Mouse (Mus musculus) forebrain, embryonic 10.5 days (tissue): Measurements from ENCODE around the gene Dennd4c. TPM values are rescaled to one million over a fixed set of nuclear protein-coding genes. Genes with fewer than 3 reads are reported as not detected.
A peak's percentile ranks its signal among the peaks of the same experiment; 100 is the strongest.
"Not testable (repeated sequence)": the region's sequence is repeated elsewhere in the genome, so short reads cannot be mapped to it uniquely, and the experiment has no call there.

Experiments
- DNase-seq: peaks from one replicate; pipeline ENCODE4 v3.0.0-alpha.2; 2017; ENCODE audit warnings: low spot score; ENCODE audit errors: extremely low spot score
- H3K27ac ChIP-seq: fragments of 300-500 bp; sonication (generic); 2 replicates; pipeline ENCODE4 v1.5.1; 2016; ENCODE audit warnings: mild to moderate bottlenecking
- H3K27me3 ChIP-seq: fragments of 300-500 bp; sonication (generic); 2 replicates; pipeline ENCODE4 v1.6.1; 2016; ENCODE audit warnings: mild to moderate bottlenecking; ENCODE audit not compliant: poor library complexity, severe bottlenecking
- H3K36me3 ChIP-seq: fragments of 300-500 bp; sonication (generic); replicated peaks from 2 replicates; pipeline ENCODE4 v1.6.1; 2016; ENCODE audit warnings: mild to moderate bottlenecking, moderate library complexity
- H3K4me1 ChIP-seq: fragments of 300-500 bp; sonication (generic); 2 replicates; pipeline ENCODE4 v1.6.1; 2016
- H3K4me3 ChIP-seq: fragments of 300-500 bp; sonication (generic); 2 replicates; pipeline ENCODE4 v1.5.1; 2016; ENCODE audit warnings: mild to moderate bottlenecking, moderate library complexity
- H3K9me3 ChIP-seq: fragments of 300-500 bp; sonication (generic); 2 replicates; pipeline ENCODE4 v1.6.1; 2016; ENCODE audit warnings: mild to moderate bottlenecking, moderate library complexity
- WGBS: fragments of 180-500 bp; shearing (Covaris S2); methylation state at CpG from one replicate; pipeline ENCODE4 v1.1.7; 2016; 5-methylcytosine and 5-hydroxymethylcytosine counted together
- polyA plus RNA-seq: library from polyadenylated mRNA; unstranded; fragments of >200 nt; fragmentation: Nextera tagmentation; extraction: Ambion mirVana; gene quantifications from 2 replicates; pipeline ENCODE4 v1.2.1, GENCODE M21; 2016

Gene Dennd4c
- polyA plus RNA-seq, 1 experiment from 2014 or later, result 6.2 TPM

GRCm38 (mm10) chr4:86831896-86832295, 83.5 kb downstream of the Dennd4c start:
- no peaks in the 10 kb centered on the region for H3K27me3 ChIP-seq
- no peaks in the 10 kb centered on the region for H3K9me3 ChIP-seq
- H3K36me3 ChIP-seq, result peaks cover 70% of the 10 kb centered on the region
- WGBS, result 92% methylated on average over 2 of the region's 2 CpGs
- DNase-seq, result no peak
- no peak overlapping the region for H3K4me3 ChIP-seq
- H3K27ac ChIP-seq, result no peak overlapping the region
- H3K4me1 ChIP-seq, result no peaks in the 10 kb centered on the region

DNA sequence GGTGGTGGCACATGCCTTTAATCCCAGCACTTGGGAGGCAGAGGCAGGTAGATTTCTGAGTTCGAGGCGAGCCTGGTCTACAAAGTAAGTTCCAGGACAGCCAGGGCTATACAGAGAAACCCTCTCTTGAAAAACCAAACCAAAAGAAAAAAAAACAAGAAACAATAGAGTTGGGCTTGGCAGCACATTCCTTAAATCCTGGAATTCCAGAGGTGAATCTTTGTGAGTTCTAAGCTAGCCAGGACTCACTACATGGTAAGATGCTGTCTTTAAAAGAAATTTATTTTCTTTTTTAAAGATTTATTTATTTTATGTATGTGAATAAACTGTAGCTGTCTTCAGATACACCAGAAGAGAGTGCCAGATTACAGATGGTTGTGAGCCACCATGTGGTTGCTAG, 92.8 kb downstream of the Dennd4c start:
- not testable (repeated sequence) for H3K4me3 ChIP-seq, H3K4me1 ChIP-seq, DNase-seq, H3K9me3 ChIP-seq, H3K27ac ChIP-seq, H3K27me3 ChIP-seq
- H3K36me3 ChIP-seq, result peaks cover 71% of the 10 kb centered on the region
- WGBS, result 90% methylated on average over 2 of the region's 2 CpGs

GRCm38 (mm10) chr4:86845384-86845783, 97.0 kb downstream of the Dennd4c start:
- no peaks in the 10 kb centered on the region for H3K4me1 ChIP-seq
- no peak for DNase-seq
- 95% methylated on average over 3 of the region's 3 CpGs for WGBS
- no peaks in the 10 kb centered on the region for H3K27me3 ChIP-seq
- no peak overlapping the region for H3K4me3 ChIP-seq
- H3K36me3 ChIP-seq, result peaks cover 69% of the 10 kb centered on the region
- H3K27ac ChIP-seq, result no peak overlapping the region
- H3K9me3 ChIP-seq, result no peaks in the 10 kb centered on the region

GRCm38 (mm10) chr4:86847246-86847645, 98.9 kb downstream of the Dennd4c start:
- no peaks in the 10 kb centered on the region for H3K27me3 ChIP-seq
- WGBS, result 95% methylated on average over 2 of the region's 2 CpGs
- H3K36me3 ChIP-seq, result peaks cover 65% of the 10 kb centered on the region
- no peak overlapping the region for H3K27ac ChIP-seq
- no peaks in the 10 kb centered on the region for H3K9me3 ChIP-seq
- no peak overlapping the region for H3K4me3 ChIP-seq
- no peaks in the 10 kb centered on the region for H3K4me1 ChIP-seq
- no peak for DNase-seq

GRCm38 (mm10) chr4:86851331-86851730, 103.0 kb downstream of the Dennd4c start:
- no peak for DNase-seq
- Histone ChIP-seq H3K27ac (no peak overlapping the region), H3K4me3 (no peak overlapping the region), H3K9me3 (no peaks in the 10 kb centered on the region), H3K4me1 (peaks cover 8% of the 10 kb centered on the region), H3K27me3 (no peaks in the 10 kb centered on the region), H3K36me3 (peaks cover 76% of the 10 kb centered on the region)
- WGBS, result 86% methylated on average over 2 of the region's 2 CpGs

- H3K27ac ChIP-seq, result no peak overlapping the region
- DNase-seq, result no peak
- no peak overlapping the region for H3K4me3 ChIP-seq
- 81% methylated on average over 3 of the region's 3 CpGs for WGBS
- no peaks in the 10 kb centered on the region for H3K9me3 ChIP-seq
- peaks cover 69% of the 10 kb centered on the region for H3K36me3 ChIP-seq
- no peaks in the 10 kb centered on the region for H3K27me3 ChIP-seq
- H3K4me1 ChIP-seq, result peaks cover 8% of the 10 kb centered on the region
Observed at GRCm38 (mm10) chr4:86852018-86852417, 103.7 kb downstream of the Dennd4c start.

DNA sequence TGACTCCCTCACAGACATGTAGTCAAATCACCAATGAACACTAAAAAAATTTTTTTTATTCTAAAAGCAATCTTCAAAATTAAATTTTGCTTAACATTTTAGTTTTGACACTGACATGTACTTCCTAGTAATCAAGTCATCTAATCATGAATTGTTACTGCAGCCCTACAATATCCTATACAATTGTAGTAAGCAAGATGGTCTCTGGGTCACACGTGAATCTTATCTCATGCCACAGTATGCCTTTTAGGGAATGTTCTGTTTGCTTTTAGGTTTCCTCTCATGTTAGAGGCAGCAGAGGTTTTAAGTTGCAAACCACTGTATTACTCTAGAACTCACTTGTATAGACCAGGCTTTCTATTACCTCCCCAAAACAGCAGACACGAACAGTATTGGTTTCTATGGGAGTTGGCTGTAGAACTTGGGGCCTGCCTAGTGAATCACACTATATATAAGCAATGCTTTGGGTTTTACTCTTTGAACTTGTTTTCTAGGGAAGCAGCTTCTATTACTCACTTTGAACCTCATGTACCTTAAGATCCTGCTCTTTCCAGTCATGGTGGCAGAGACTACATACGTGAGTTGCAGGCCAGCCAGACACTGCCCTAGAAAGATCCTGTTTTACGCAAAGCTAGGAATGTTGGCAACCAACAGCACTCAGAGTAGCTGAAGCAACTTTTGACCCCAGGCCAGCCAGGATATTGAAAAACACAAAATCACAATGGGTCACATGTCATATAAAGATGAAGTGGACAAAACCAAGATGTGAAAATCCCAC, 104.6 kb downstream of the Dennd4c start:
- DNase-seq, result no peak
- peaks cover 59% of the 10 kb centered on the region for H3K36me3 ChIP-seq
- H3K27ac ChIP-seq, result no peak overlapping the region
- H3K9me3 ChIP-seq, result no peaks in the 10 kb centered on the region
- H3K4me3 ChIP-seq, result no peak overlapping the region
- H3K4me1 ChIP-seq, result peaks cover 13% of the 10 kb centered on the region
- H3K27me3 ChIP-seq, result no peaks in the 10 kb centered on the region
- WGBS, result 86% methylated on average over 4 of the region's 4 CpGs

GRCm38 (mm10) chr4:86856304-86857112, 108.2 kb downstream of the Dennd4c start:
- WGBS, result 2% methylated on average over 50 of the region's 50 CpGs
- no peaks in the 10 kb centered on the region for H3K9me3 ChIP-seq
- no peak for DNase-seq

DNA sequence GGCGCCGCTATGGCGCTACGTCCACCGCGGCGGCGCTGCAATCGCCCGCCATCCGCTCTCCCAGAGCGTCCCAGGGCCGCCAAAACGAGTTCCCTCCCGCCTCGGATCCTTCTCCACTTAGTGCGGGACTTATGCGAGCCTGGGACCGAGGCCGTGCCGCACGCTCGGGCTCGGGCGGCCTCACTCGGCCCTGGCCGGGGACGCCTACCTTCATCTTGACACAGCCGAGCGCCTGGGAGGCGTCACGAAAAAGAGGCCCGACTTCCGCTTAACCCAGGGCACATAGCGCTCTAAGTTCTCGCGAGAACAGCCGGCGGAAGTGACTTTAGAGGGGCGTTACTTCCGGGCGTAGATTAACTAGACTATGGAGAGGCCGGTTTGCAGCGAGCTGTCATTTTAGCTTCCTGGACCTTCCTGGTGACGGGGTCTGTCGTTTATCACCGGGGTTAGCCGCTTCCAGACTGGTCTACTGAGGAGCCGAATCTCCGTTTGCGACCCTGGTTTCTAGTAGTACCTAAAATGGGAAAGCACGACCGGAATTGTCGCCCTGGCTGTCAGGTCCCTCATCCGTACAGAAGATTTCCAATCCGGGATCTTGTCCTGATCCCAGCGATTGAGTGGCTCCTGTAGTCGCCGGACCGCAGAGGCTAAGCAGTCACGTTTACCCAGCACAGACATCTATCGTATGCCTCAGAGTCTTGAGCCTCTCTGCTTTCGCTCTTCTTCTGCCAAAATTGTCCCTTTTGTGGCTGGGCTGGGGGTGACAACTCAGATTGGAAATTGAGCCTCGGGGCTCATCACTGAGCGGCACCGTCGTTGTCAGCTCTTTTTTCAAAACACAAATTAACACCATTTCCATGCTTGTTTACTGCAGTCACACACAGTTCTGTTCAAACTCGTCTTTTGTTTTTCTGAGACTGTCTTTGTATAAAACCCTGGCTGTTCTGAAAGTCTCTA, 109.0 kb downstream of the Dennd4c start, which contains the start of gene Rps6:
Rps6 (minus strand) TSS at position 300 of the 957 bp plus-strand sequence.
- under 1% methylated on average over 68 of the region's 68 CpGs for WGBS
- H3K4me1 ChIP-seq, result peaks cover 18% of the 10 kb centered on the region
- H3K4me3 ChIP-seq, result peak within 1 kb of the TSS; percentile 67
- DNase-seq, result peak; percentile 95
- peak within 1 kb of the TSS; percentile 95 for H3K27ac ChIP-seq
- peaks cover 37% of the 10 kb centered on the region for H3K36me3 ChIP-seq
- H3K27me3 ChIP-seq, result no peaks in the 10 kb centered on the region
- no peaks in the 10 kb centered on the region for H3K9me3 ChIP-seq

More at GRCm38 (mm10) chr4:86856304-86857112, 108.2 kb downstream of the Dennd4c start:
- H3K4me1 ChIP-seq, result peaks cover 18% of the 10 kb centered on the region
- no peaks in the 10 kb centered on the region for H3K27me3 ChIP-seq
- peak overlapping the region; percentile 67 for H3K4me3 ChIP-seq
- H3K36me3 ChIP-seq, result peaks cover 46% of the 10 kb centered on the region
- H3K27ac ChIP-seq, result peak overlapping the region; percentile 95

GRCm38 (mm10) chr4:86858070-86858440, 109.7 kb downstream of the Dennd4c start:
- WGBS, result 59% methylated on average over 12 of the region's 12 CpGs
- no peak overlapping the region for H3K27ac ChIP-seq
- no peaks in the 10 kb centered on the region for H3K9me3 ChIP-seq
- peak overlapping the region; percentile 67 for H3K4me3 ChIP-seq
- H3K36me3 ChIP-seq, result peaks cover 31% of the 10 kb centered on the region
- H3K4me1 ChIP-seq, result peaks cover 18% of the 10 kb centered on the region
- no peaks in the 10 kb centered on the region for H3K27me3 ChIP-seq
- no peak for DNase-seq

GRCm38 (mm10) chr4:86864087-86864486, 115.7 kb downstream of the Dennd4c start:
- no peak for DNase-seq
- Histone ChIP-seq H3K27ac (no peak overlapping the region), H3K4me3 (no peak overlapping the region), H3K9me3 (no peaks in the 10 kb centered on the region), H3K4me1 (no peaks in the 10 kb centered on the region), H3K27me3 (no peaks in the 10 kb centered on the region), H3K36me3 (no peaks in the 10 kb centered on the region)
- 82% methylated on average over 5 of the region's 5 CpGs for WGBS

GRCm38 (mm10) chr4:86871988-86872387, 123.6 kb downstream of the Dennd4c start:
- no peaks in the 10 kb centered on the region for H3K36me3 ChIP-seq
- DNase-seq, result no peak
- peaks cover 50% of the 10 kb centered on the region for H3K27me3 ChIP-seq
- no peak overlapping the region for H3K27ac ChIP-seq
- H3K9me3 ChIP-seq, result no peaks in the 10 kb centered on the region
- peaks cover 25% of the 10 kb centered on the region for H3K4me1 ChIP-seq
- H3K4me3 ChIP-seq, result no peak overlapping the region
